Mouse (Mus musculus): ENCODE results near the gene Polr2e.
"Not testable (repeated sequence)": the region's sequence is repeated elsewhere in the genome, so short reads cannot be mapped to it uniquely, and the experiment has no call there.

Gene Polr2e

GRCm38 (mm10) chr10:80056976-80057682 lies 17.5 kb upstream of the Polr2e start:
- in situ Hi-C loops (cut with MseI, MboI), result no loop called here

- in situ Hi-C loops (cut with MseI, MboI), result no loop called here
Observed at GRCm38 (mm10) chr10:80056506-80056905, 16.9 kb upstream of the Polr2e start.

DNA sequence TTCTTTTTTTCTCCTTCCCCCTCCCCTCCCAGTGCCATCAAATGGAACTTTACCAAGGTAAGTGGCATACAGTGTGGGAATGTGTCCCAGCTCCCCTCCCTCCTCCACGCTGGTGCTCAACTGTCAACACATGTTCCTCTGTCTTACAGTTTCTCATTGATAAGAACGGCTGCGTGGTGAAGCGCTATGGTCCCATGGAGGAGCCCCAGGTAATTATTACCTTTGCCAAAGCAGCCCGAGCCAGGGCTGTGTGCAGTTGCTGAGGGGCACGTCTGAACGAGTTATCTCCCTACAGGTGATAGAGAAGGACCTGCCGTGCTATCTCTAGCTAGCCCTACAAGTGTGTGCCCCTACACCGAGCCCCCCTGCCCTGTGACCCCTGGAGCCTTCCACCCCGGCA lies 16.3 kb upstream of the Polr2e start:
- in situ Hi-C loops (cut with MseI, MboI), result no loop called here

DNA sequence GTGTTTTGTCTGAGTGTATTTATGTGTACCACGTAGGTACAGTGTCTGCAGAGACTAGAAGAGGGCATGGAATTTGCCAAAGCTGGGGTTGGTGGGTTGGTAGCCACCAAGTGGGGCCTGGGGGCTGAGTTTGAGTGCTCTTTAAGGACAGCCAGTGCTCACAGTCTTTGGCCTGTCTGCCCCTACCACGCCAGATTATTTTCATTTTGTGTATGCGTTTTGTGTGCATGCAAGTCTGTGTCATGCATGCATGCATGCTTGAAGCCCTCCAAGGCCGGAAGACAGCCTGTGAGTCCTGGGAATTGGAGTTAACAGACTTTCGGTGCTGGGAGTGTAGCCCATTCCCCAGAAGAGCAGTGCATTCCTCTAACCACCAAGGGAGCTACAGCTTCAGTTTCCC lies 15.8 kb upstream of the Polr2e start:
- in situ Hi-C loops (cut with MseI, MboI), result no loop called here

GRCm38 (mm10) chr10:80054911-80055310 lies 15.3 kb upstream of the Polr2e start:
- in situ Hi-C loops (cut with MseI, MboI), result not testable (repeated sequence)

DNA sequence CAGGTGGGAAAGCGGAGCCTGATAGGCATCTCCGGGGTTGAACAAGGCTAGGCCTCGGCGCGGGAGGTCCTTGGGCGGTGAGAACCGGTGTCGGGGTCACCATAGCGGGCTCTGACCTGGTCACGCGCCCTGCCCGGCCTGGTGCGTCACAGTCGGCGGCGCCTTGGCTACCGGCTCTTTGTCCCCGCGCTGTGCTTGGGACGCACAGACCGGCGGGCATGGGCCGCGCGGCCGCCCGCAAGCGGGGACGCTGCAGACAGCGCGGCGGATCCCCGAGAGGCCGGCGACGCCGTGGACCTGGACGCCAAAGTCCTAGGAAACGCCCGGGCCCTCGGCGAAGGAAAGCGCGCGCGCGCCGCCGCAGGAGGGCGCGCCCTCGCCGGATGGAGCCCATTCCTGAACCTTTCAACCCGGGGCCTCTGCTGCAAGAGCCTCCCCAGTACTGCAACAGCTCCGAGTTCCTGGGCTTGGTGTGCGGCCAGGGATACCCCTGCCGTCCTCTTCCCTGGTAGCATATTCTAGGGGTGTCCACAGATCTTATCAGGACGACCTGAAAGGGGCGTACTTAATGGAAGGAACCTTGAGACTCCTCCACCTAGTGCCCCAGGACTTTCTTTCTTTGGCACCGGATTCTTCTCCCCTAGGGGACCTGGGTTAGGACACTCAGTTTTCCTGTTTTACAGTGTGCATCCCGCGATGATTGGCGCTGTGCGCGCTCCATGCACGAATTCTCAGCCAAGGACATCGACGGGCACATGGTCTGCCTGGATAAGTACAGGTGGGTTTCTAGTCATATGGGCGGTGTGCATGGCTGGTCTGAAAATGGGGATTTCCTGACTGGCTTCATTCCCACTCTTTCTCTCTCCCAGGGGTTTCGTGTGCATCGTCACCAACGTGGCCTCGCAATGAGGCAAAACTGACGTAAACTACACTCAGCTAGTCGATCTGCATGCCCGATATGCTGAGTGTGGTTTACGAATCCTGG lies 14.5 kb upstream of the Polr2e start:
- in situ Hi-C loops (cut with MseI, MboI), result no loop called here

- in situ Hi-C loops (cut with MseI, MboI), result no loop called here
Observed at GRCm38 (mm10) chr10:80053259-80053780, 13.7 kb upstream of the Polr2e start.

DNA sequence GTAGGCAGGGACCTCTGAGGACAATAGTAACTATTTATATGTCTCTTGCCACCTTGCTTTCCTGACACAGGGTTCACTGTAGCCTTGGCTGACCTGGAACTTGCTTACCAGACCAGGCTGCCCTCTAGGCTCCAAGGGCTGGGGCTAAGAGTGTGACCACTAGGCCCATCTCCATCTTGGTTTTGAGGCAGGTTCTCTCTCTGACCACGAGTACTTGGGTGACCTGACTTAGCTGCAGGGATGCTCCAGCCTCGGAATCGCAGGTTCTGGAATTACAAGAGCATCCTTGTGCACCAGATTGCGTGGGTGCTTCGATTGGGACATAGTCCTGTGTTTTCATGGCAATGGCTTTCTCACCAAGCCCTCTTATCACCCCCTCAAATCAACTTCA lies 12.8 kb upstream of the Polr2e start:
- in situ Hi-C loops (cut with MseI, MboI), result no loop called here

DNA sequence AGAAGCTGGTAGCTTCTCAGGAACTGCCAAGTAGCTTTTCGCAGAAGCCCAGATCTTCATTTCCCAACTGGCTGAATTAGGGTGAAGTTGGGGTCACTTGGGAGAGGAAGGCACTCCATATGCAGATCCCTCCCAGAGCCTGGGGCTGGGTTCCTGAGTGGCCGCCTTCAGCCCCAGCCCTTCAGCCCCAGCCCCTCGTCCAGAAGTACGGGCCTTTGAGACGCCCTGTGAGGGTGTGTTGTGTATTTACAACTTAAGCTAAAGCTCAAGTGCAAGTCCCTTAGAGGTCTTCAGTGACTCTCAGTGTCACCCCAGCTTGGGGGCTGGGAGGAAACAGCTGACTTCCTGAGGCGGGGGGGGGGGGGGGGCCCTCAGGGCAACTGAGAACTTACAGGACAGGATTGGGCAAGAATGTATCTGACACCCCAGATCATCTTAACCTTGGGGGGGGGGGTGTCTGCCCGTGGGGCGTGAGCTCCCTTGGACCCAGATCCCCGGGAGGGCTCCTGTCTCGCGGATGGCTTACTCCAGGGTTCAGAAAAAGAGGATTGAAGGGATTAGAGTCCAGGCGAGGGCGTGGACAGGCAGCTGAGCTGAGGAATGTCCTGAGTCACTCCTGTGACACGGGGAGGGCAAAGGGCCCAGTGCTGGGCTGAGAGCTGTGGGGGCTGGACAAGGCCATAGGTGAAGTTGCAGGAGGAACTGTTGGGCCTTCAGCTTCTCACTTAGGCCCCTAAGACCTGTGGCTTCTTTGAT lies 12.2 kb upstream of the Polr2e start:
- in situ Hi-C loops (cut with MseI, MboI), result no loop called here

- in situ Hi-C loops (cut with MseI, MboI), result no loop called here
Observed at GRCm38 (mm10) chr10:80050885-80051617, 11.5 kb upstream of the Polr2e start.

DNA sequence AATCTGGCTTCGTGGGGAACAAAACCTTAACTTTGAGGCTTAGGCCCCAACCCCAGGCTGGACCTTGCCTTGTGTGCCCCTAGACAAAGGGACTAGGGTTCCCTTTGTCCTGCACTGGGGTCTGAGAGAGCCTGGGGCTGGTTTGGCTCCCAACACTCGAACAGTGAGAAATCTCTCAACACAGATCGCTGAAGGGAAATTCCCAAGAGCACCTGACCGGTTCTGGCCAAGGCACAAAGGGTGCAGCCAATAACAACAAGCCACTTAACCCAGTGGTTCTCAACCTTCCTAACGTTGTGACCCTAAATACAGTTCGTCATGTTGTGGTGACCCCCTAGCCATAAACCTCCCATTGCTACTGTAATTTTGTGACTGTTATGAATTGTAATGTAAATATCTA lies 10.6 kb upstream of the Polr2e start:
- in situ Hi-C loops (cut with MseI, MboI), result no loop called here

DNA sequence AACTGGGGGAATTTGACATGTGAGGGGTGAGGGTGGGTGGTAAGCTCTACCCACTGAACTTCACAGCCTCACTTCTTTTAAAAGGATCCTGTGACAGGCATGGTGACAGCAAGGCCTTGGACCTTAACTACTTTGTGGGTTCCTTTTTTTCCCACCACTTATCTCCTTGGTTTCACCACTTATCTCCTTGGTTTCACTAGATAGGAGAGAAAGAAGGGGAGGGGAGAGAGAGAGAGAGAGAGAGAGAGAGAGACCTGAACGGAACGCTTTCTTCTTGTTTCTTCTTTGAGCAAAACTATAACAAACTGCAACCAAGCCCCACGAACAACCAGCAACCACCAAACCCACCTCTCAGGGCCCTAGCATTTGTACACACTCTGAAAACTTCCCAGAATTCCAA lies 9.2 kb upstream of the Polr2e start:
- in situ Hi-C loops (cut with MseI, MboI), result no loop called here

DNA sequence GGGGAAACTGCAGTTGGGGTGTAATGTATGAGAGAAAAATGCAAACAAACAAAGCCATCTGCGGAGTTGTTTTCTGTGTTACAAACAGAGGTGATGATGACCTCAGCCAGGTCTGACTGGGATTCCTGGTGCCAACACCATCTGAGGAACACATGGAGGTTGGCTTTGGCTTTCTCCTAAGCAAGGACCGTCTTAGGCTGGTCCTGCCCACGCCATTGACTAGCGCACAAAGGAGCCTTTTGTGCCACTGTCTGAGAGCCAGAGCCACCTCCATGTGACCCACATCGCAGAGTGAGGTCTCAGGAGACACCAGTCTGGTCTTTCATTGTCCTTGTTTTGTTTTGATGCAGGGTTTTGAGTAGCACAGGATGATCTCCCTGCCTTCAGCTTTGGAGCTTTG lies 8.8 kb upstream of the Polr2e start:
- in situ Hi-C loops (cut with MseI, MboI), result no loop called here

DNA sequence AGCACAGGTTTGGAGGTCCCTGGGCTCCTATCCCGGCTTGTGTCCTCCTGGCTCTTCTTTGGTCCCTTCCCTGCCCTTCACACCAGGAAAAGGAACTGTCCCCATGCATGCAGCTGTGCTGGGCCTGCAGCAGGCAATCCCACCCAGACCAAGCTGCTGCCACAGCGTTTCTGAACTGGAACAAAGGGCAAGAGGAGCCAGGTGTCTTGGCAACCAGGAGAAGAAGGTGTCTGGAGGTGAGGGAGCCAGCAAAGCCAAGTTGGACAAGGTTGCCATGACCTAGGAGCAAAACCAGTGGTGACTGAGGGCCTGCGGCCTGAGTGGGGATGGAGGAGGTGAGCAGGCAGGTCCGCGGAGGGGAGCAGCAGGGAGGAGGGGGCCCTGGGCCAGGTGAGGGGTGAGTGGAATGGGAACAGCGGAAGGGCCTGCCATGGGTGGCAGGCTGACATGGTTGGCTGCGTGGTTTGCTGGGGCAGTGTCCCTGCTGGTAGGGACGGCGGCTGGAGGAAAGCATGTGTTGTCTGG lies 7.5 kb upstream of the Polr2e start, which contains the start of gene Gpx4:
TSS of gene Gpx4 (plus strand) at position 126 of the 525 bp plus-strand sequence.
- in situ Hi-C loops (cut with MseI, MboI), result no loop called here

GRCm38 (mm10) chr10:80045766-80046165 lies 6.2 kb upstream of the Polr2e start:
- in situ Hi-C loops (cut with MseI, MboI), result no loop called here

DNA sequence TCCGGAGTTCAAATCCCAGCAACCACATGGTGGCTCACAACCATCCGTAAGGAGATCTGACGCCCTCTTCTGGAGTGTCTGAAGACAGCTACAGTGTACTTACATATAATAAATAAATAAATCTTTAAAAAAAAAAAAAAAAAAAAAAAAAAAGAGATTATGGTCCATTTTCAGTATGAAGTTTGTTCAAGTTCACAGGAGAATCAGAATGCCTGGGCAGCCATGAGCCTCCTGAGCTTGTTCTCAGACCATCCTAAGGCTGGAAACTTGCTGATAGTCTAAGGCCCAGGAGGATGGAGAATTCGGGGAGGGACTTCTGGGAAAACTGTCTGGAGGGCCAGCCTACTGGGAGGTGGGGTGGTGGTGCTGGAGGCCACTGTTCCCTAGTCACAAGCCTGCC lies 5.8 kb upstream of the Polr2e start:
- in situ Hi-C loops (cut with MseI, MboI), result not testable (repeated sequence)

DNA sequence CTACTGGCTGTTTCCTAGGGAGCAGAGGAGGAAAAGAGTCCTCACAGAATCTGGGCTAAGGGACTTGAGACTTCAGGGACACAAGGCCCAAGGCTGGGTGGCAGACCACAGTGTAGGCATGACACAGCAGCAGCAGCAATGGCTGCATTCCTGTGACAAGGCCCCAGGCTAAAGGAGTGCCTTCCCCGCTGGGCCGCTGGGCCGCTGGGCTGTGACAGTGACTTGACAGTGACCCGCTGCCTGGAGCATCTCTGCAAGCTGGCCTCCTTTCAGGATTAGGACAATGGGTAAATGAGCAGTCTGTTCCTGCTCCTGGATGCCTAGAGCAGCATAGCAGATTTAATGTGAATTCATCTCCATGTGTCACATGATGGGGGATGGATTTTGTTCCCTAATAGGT lies 4.5 kb upstream of the Polr2e start:
- in situ Hi-C loops (cut with MseI, MboI), result no loop called here

- in situ Hi-C loops (cut with MseI, MboI), result not testable (repeated sequence)
Observed at GRCm38 (mm10) chr10:80041409-80042060, 1.9 kb upstream of the Polr2e start.

DNA sequence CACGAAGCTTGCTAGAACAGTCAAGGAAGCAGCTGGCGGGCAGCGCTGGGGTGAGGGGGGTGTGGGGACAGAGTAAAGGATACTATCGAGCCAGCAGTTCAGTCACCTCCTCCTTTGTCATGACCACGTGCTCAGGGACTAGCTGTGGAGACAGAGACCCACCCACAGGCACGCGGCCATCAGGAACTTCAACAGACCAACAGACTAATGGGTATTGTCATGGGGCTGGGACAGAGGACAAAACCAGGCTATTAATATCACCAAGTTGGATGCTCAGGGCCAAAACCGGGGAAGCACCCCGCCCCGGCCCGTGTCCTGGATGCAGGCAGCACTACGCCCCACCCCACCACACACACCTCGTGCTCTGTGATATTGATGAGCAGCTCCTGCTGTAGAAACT lies 2.8 kb downstream of the Polr2e start:
- in situ Hi-C loops (cut with MseI, MboI), result no loop called here

DNA sequence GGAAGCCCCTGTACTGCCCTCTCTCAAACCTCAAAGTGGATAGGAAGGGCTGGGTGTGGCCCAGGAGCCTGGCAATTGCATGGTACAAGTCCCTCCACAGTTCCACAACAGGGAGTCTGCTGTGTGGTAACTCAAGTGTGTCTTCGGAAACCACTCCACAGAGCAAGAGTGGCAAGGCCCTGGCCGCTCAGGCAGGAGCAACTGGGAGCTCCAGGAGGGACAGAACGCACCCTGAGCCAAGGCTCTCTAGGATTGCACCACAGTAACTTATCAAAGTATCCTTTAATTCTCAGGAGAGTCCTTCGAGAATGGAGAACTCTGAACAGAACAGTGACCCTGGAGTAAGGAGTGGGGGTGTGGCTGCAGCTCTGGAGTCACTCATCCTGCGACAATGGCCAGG lies 3.9 kb downstream of the Polr2e start:
- in situ Hi-C loops (cut with MseI, MboI), result no loop called here

Data from mouse trophoblast stem cell (cell line).